Mouse (Mus musculus): ENCODE results near the gene Aspa. TPM values are rescaled to one million over a fixed set of nuclear protein-coding genes. Genes with fewer than 3 reads are reported as not detected.
"Not testable (repeated sequence)": the region's sequence is repeated elsewhere in the genome, so short reads cannot be mapped to it uniquely, and the experiment has no call there.

Gene Aspa
- total RNA-seq (2021), result 10 to 100 TPM in 1 of 2 experiments, 1 to 10 TPM in 1; 8.6 to 12.9 TPM

GRCm38 (mm10) chr11:73329442-73329841 lies at the start of gene Aspa, which contains the start of the genes Gm49340 and Spata22:
TSS of gene Aspa (minus strand) at chr11:73329596.
TSS of gene Gm49340 (plus strand) at chr11:73329741.
TSS of gene Spata22 (plus strand) at chr11:73329741.
- intact Hi-C loops (cut with DNase I), result no loop called here
- DNase-seq (ENCODE audit: low spot score in 2 of 2), result no peak

GRCm38 (mm10) chr11:73370946-73371345 lies 41.5 kb upstream of the Aspa start, which contains the start of gene Olfr376:
TSS of gene Olfr376 (plus strand) at chr11:73371246.
- intact Hi-C loops (cut with DNase I), result no loop called here

GRCm38 (mm10) chr11:73350483-73350882 lies 21.1 kb upstream of the Aspa start, which contains the start of gene Olfr20:
TSS of gene Olfr20 (plus strand) at chr11:73350783.
- intact Hi-C loops (cut with DNase I), result no loop called here
- no peak for DNase-seq (ENCODE audit: low spot score in 2 of 2)

More at GRCm38 (mm10) chr11:73370946-73371345, 41.5 kb upstream of the Aspa start, which contains the start of gene Olfr376:
- no peak for DNase-seq (ENCODE audit: low spot score in 2 of 2)

GRCm38 (mm10) chr11:73336919-73337318 lies 7.5 kb upstream of the Aspa start:
- DNase-seq (ENCODE audit: low spot score in 2 of 2), result no peak
- intact Hi-C loops (cut with DNase I), result no loop called here

GRCm38 (mm10) chr11:73333357-73333756 lies 4.0 kb upstream of the Aspa start:
- no peak for DNase-seq (ENCODE audit: low spot score in 2 of 2)
- intact Hi-C loops (cut with DNase I), result no loop called here

GRCm38 (mm10) chr11:73327361-73327760 lies 2.0 kb downstream of the Aspa start:
- DNase-seq (ENCODE audit: low spot score in 2 of 2), result peak in 1 of 2 experiments; percentile 50
- intact Hi-C loops (cut with DNase I), result no loop called here

GRCm38 (mm10) chr11:73326485-73326886 lies 2.9 kb downstream of the Aspa start:
- no peak for DNase-seq (ENCODE audit: low spot score in 2 of 2)
- intact Hi-C loops (cut with DNase I), result no loop called here

GRCm38 (mm10) chr11:73323906-73324830 lies 5.2 kb downstream of the Aspa start:
- intact Hi-C loops (cut with DNase I), result no loop called here
- no peak for DNase-seq (ENCODE audit: low spot score in 2 of 2)

GRCm38 (mm10) chr11:73321064-73321463 lies 8.3 kb downstream of the Aspa start:
- intact Hi-C loops (cut with DNase I), result not testable (repeated sequence)

GRCm38 (mm10) chr11:73318581-73318980 lies 10.8 kb downstream of the Aspa start:
- DNase-seq (ENCODE audit: low spot score in 2 of 2); intact Hi-C loops (cut with DNase I): not testable (repeated sequence)

More at GRCm38 (mm10) chr11:73321064-73321463, 8.3 kb downstream of the Aspa start:
- not testable (repeated sequence) for DNase-seq (ENCODE audit: low spot score in 2 of 2)

GRCm38 (mm10) chr11:73315961-73316360 lies 13.4 kb downstream of the Aspa start:
- intact Hi-C loops (cut with DNase I), result no loop called here
- no peak for DNase-seq (ENCODE audit: low spot score in 2 of 2)

- DNase-seq (ENCODE audit: low spot score in 2 of 2), result no peak
- intact Hi-C loops (cut with DNase I), result no loop called here
Observed at GRCm38 (mm10) chr11:73303123-73303522, 26.3 kb downstream of the Aspa start.

GRCm38 (mm10) chr11:73289621-73290020 lies 39.8 kb downstream of the Aspa start:
- intact Hi-C loops (cut with DNase I), result no loop called here
- no peak for DNase-seq (ENCODE audit: low spot score in 2 of 2)

GRCm38 (mm10) chr11:73284351-73284750 lies 45.0 kb downstream of the Aspa start:
- no peak for DNase-seq (ENCODE audit: low spot score in 2 of 2)

GRCm38 (mm10) chr11:73283926-73284325 lies 45.5 kb downstream of the Aspa start:
- intact Hi-C loops (cut with DNase I), result loop anchor here (5.0 kb wide), 1 partner anchor 147 kb away; the partner anchor contains the start of gene Haspin
- no peak for DNase-seq (ENCODE audit: low spot score in 2 of 2)

More at GRCm38 (mm10) chr11:73284351-73284750, 45.0 kb downstream of the Aspa start:
- intact Hi-C loops (cut with DNase I), result loop anchor here (5.0 kb wide), 1 partner anchor 147 kb away; the partner anchor contains the start of gene Haspin

GRCm38 (mm10) chr11:73283369-73283768 lies 46.0 kb downstream of the Aspa start:
- peak in 1 of 2 experiments; percentile 12 for DNase-seq (ENCODE audit: low spot score in 2 of 2)
- intact Hi-C loops (cut with DNase I), result loop anchor here (5.0 kb wide), 1 partner anchor 146 kb away; the partner anchor contains the start of gene Haspin

GRCm38 (mm10) chr11:73281528-73282027 lies 47.8 kb downstream of the Aspa start:
- peak; percentile 82 to 87 for DNase-seq (ENCODE audit: low spot score in 2 of 2)
- intact Hi-C loops (cut with DNase I), result loop anchor here (2.0 to 5.0 kb wide), 2 partner anchors 83 to 144 kb away; partner anchors contain the start of genes Ctns, Haspin and Shpk

- intact Hi-C loops (cut with DNase I), result loop anchor here (2.0 to 5.0 kb wide), 2 partner anchors 82 to 143 kb away; partner anchors contain the start of genes Ctns, Haspin and Shpk
- no peak for DNase-seq (ENCODE audit: low spot score in 2 of 2)
Observed at GRCm38 (mm10) chr11:73280710-73281109, 48.7 kb downstream of the Aspa start.

- intact Hi-C loops (cut with DNase I), result no loop called here
- no peak for DNase-seq (ENCODE audit: low spot score in 2 of 2)
Observed at GRCm38 (mm10) chr11:73274821-73275220, 54.6 kb downstream of the Aspa start.

- intact Hi-C loops (cut with DNase I), result no loop called here
Observed at GRCm38 (mm10) chr11:73267267-73267666, 62.1 kb downstream of the Aspa start, which contains the start of gene Trpv3. TSS of gene Trpv3 (plus strand) at chr11:73267388.

More at GRCm38 (mm10) chr11:73267267-73267666, 62.1 kb downstream of the Aspa start, which contains the start of gene Trpv3:
- no peak for DNase-seq (ENCODE audit: low spot score in 2 of 2)

Data from left cerebral cortex, postnatal 25 days (tissue).